Mouse (Mus musculus): ENCODE results near the gene Gsdma. TPM values are rescaled to one million over a fixed set of nuclear protein-coding genes. Genes with fewer than 3 reads are reported as not detected.

Gsdma gene
- total RNA-seq, 2 experiments from 2014 or later, result 0.33 to 0.69 TPM

DNA sequence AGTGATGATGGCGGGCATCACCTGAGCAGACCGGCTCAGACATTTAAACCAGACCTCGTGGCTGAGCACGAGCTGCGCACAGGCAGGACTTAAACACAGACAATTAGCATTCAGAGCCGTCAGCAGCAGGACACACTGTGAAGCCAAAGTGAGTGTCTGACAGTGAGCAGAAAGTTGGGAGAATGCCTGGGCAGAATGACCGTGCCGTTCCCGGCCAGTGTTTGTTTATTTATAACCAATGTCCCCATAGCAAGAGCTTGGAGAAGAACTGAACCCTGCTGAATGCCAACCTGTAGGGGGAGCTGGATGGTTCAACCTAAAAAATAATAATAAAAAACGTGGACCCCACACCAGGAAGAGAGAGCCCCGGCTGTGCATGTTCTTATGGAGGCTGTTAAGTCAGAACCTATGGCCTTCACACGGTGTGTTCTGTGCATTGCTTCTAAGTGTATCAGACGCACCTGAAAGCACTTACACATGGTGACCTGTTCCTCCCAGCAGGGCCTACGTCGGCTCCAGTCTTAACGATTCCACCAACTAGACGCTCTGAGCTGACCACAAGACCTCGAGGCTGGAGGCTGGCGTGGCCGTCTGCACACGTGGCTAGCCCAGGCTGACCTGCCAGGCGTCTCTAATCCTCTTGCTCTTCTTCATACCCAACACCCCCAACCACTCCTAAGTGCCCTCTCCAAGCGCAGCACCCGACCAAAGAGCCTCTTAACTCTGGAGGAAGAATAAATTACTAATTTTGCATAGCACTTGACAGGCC lies 57.5 kb downstream of the Gsdma start:
- peak overlapping the region; percentile 95 for H3K27ac ChIP-seq
- TF ChIP-seq CTCF (IDR thresholded peaks at IDR 0.05), result peak; percentile 75
- intact Hi-C loops (cut with DNase I), result loop anchor here (1.0 kb wide), 1 partner anchor 52 kb away; no protein-coding TSS in a partner anchor
- peak; percentile 90 for DNase-seq
- peak overlapping the region; percentile 14 for H3K4me3 ChIP-seq

GRCm38 (mm10) chr11:98723098-98723497 lies 58.9 kb downstream of the Gsdma start:
- peak; percentile 7 for DNase-seq
- H3K4me3 ChIP-seq, result no peak overlapping the region
- intact Hi-C loops (cut with DNase I), result no loop called here
- no peak for TF ChIP-seq CTCF (IDR thresholded peaks at IDR 0.05)
- peak overlapping the region; percentile 58 for H3K27ac ChIP-seq

DNA sequence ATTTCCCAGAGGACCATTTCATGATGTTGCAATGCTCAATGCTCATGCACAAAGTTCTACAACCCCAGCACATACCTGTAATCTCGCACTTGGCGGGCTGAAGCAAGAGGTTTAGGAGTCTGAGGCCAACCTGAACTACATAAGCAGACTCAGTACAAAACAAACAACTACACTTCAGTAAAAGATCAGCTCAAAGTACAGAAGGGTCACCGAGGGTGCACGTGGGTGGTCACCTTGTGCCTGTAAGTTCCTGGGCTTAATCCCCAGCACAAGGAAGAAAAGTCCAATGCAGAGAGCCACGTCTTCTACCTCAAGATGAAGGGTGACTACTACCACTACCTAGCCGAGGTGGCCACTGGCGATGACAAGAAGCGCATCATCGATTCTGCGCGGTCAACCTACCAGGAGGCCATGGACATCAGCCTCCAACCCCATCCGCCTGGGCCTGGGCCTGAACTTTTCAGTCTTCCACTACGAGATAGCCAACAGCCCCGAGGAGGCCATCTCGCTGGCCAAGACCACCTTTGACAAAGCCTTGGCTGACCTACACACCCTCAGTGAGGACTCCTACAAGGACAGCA lies 61.9 kb downstream of the Gsdma start:
- Histone ChIP-seq H3K4me3 (no peak overlapping the region), H3K27ac (no peak overlapping the region)
- peak; percentile 10 for DNase-seq
- TF ChIP-seq CTCF (IDR thresholded peaks at IDR 0.05), result no peak
- intact Hi-C loops (cut with DNase I), result no loop called here

Other genes with a start within 250 kb of the Gsdma start
- gene Mien1, start 225.4 kb upstream of the Gsdma start, total RNA-seq (2021), result 10 to 100 TPM; 30.3 to 37.4 TPM
- gene Grb7, start 218.0 kb upstream of the Gsdma start, total RNA-seq (2021), result not detected
- under 1 TPM in 1 of 2 experiments, not detected in 1; 0.22 TPM for gene Ikzf3, start 118.3 kb upstream of the Gsdma start, total RNA-seq (2021)
- gene Zpbp2, start 113.3 kb upstream of the Gsdma start, total RNA-seq (2021), result not detected
- 10 to 100 TPM; 24.5 to 25.7 TPM for gene Ormdl3, start 77.0 kb upstream of the Gsdma start, total RNA-seq (2021)
- not detected for gene Lrrc3c, start 66.1 kb upstream of the Gsdma start, total RNA-seq (2021)
- gene Gm12355, start 38.7 kb upstream of the Gsdma start, total RNA-seq (2021), result 1 to 10 TPM; 4.6 to 5.6 TPM
- gene Gsdma3, start 38.0 kb upstream of the Gsdma start, total RNA-seq (2021), result 10 to 100 TPM; 17.7 to 28.8 TPM
- 1 to 10 TPM; 1.1 to 1.7 TPM for gene Gsdma2, start 17.6 kb upstream of the Gsdma start, total RNA-seq (2021)
- gene Psmd3, start 18.2 kb downstream of the Gsdma start, total RNA-seq (2021), result 100 to 1,000 TPM; 101 to 106 TPM
- not detected for gene Csf3, start 36.9 kb downstream of the Gsdma start, total RNA-seq (2021)
- gene Med24, start 65.1 kb downstream of the Gsdma start, total RNA-seq (2021), result 10 to 100 TPM; 52.0 to 58.4 TPM
- 10 to 100 TPM; 78.8 to 96.8 TPM for gene Thra, start 76.3 kb downstream of the Gsdma start, total RNA-seq (2021)
- 100 to 1,000 TPM in 1 of 2 experiments, 10 to 100 TPM in 1; 56.3 to 152 TPM for gene Nr1d1, start 111.0 kb downstream of the Gsdma start, total RNA-seq (2021)
- 10 to 100 TPM; 51.8 to 69.4 TPM for gene Msl1, start 131.2 kb downstream of the Gsdma start, total RNA-seq (2021)
- 10 to 100 TPM; 17.4 to 21.9 TPM for gene Casc3, start 140.6 kb downstream of the Gsdma start, total RNA-seq (2021)
- under 1 TPM; 0.22 to 0.26 TPM for gene Rapgefl1, start 172.4 kb downstream of the Gsdma start, total RNA-seq (2021)
- 1 to 10 TPM; 6.1 to 6.6 TPM for gene Wipf2, start 199.3 kb downstream of the Gsdma start, total RNA-seq (2021)
- under 1 TPM in 1 of 2 experiments, not detected in 1; 0.11 TPM for gene Cdc6, start 243.4 kb downstream of the Gsdma start, total RNA-seq (2021)

Measured in gastrocnemius, adult 2 months (tissue).